Mouse (Mus musculus) olfactory bulb, adult 2 months (tissue): ENCODE results near the gene Entpd1. TPM values are rescaled to one million over a fixed set of nuclear protein-coding genes. Genes with fewer than 3 reads are reported as not detected.

Experiments
- H3K27ac ChIP-seq: fragments of 200-500 bp; 2 replicates; pipeline ENCODE4 v1.5.1; 2012; ENCODE audit warnings: low read depth, low read length; ENCODE audit not compliant: insufficient read depth
- H3K4me1 ChIP-seq: fragments of 200-500 bp; 2 replicates; pipeline ENCODE4 v1.6.1; 2012; ENCODE audit warnings: low read length; ENCODE audit not compliant: control insufficient read depth, insufficient read depth
- H3K4me3 ChIP-seq: fragments of 200-500 bp; 2 replicates; pipeline ENCODE4 v1.5.1; 2012; ENCODE audit warnings: mild to moderate bottlenecking, low read depth, low read length, moderate library complexity; ENCODE audit not compliant: insufficient read depth
- CTCF ChIP-seq: fragments of 200-500 bp; IDR thresholded peaks from 2 replicates; pipeline ENCODE4 v1.5.1; 2012; ENCODE audit warnings: low read depth, mild to moderate bottlenecking, low read length, moderate library complexity; ENCODE audit not compliant: insufficient read depth
- POLR2A ChIP-seq: fragments of 200-500 bp; IDR thresholded peaks from 2 replicates; pipeline ENCODE4 v1.6.1; 2012; ENCODE audit warnings: mild to moderate bottlenecking, low read depth, low read length, moderate library complexity; ENCODE audit not compliant: insufficient read depth
- WGBS: fragments of 180-500 bp; shearing (Covaris S2); methylation state at CpG from one replicate; pipeline ENCODE4 v1.1.7; 2018; 5-methylcytosine and 5-hydroxymethylcytosine counted together
- polyA plus RNA-seq: library from polyadenylated mRNA; stranded (reverse); fragments of >200 nt; gene quantifications from 2 replicates; pipeline ENCODE4 v1.2.4, GENCODE M21; 2012; ENCODE audit warnings: low replicate concordance; ENCODE audit not compliant: missing spikeins, insufficient read depth, insufficient read length

Entpd1 gene
- polyA plus RNA-seq, 1 experiment = not detected

GRCm38 (mm10) chr19:40696116-40696515 lies 84.0 kb downstream of the Entpd1 start:
- Histone ChIP-seq H3K27ac (no peak overlapping the region), H3K4me3 (no peak overlapping the region), H3K4me1 (no peaks in the 10 kb centered on the region)
- TF ChIP-seq CTCF (no peak), POLR2A (no peak)
- WGBS = 68% methylated on average over 6 of the region's 6 CpGs

- no peak overlapping the region for H3K27ac ChIP-seq
- no peak overlapping the region for H3K4me3 ChIP-seq
- H3K4me1 ChIP-seq = peaks cover 4% of the 10 kb centered on the region; the same call in 1 of the 2 replicates
- TF ChIP-seq POLR2A (no peak), CTCF (no peak)
- 75% methylated on average over 13 of the region's 13 CpGs for WGBS
Observed at GRCm38 (mm10) chr19:40698103-40698853, 86.1 kb downstream of the Entpd1 start.

GRCm38 (mm10) chr19:40699816-40700215 lies 87.7 kb downstream of the Entpd1 start:
- Histone ChIP-seq H3K4me3 (no peak overlapping the region), H3K4me1 (peaks cover 4% of the 10 kb centered on the region; the same call in 1 of the 2 replicates), H3K27ac (no peak overlapping the region)
- WGBS = 51% methylated on average over 5 of the region's 5 CpGs
- no peak for TF ChIP-seq POLR2A
- TF ChIP-seq CTCF = no peak

- WGBS = 19% methylated on average over 4 of the region's 4 CpGs
- no peak for TF ChIP-seq CTCF
- no peak for TF ChIP-seq POLR2A
Observed at GRCm38 (mm10) chr19:40702406-40702805, 90.2 kb downstream of the Entpd1 start.

GRCm38 (mm10) chr19:40712889-40713628 lies 100.9 kb downstream of the Entpd1 start:
- 90% methylated on average over 16 of the region's 16 CpGs for WGBS
- no peak overlapping the region for H3K27ac ChIP-seq
- TF ChIP-seq POLR2A (no peak), CTCF (no peak)
- H3K4me3 ChIP-seq = no peak overlapping the region
- H3K4me1 ChIP-seq = peaks cover 6% of the 10 kb centered on the region

More at GRCm38 (mm10) chr19:40702406-40702805, 90.2 kb downstream of the Entpd1 start:
- no peak overlapping the region for H3K27ac ChIP-seq
- no peak overlapping the region for H3K4me3 ChIP-seq
- H3K4me1 ChIP-seq = peaks cover 4% of the 10 kb centered on the region; the same call in 1 of the 2 replicates

- Histone ChIP-seq H3K4me3 (no peak overlapping the region), H3K27ac (no peak overlapping the region), H3K4me1 (peaks cover 8% of the 10 kb centered on the region)
- TF ChIP-seq CTCF = no peak
- TF ChIP-seq POLR2A = no peak
- WGBS = 78% methylated on average over 5 of the region's 5 CpGs
Observed at GRCm38 (mm10) chr19:40714700-40715099, 102.5 kb downstream of the Entpd1 start.

- peaks cover 6% of the 10 kb centered on the region; the same call in 1 of the 2 replicates for H3K4me1 ChIP-seq
- H3K27ac ChIP-seq = no peak overlapping the region
- H3K4me3 ChIP-seq = no peak overlapping the region
- 79% methylated on average over 6 of the region's 6 CpGs for WGBS
- TF ChIP-seq POLR2A (no peak), CTCF (no peak)
Observed at GRCm38 (mm10) chr19:40716981-40717380, 104.8 kb downstream of the Entpd1 start.

- Histone ChIP-seq H3K4me3 (no peak overlapping the region), H3K27ac (no peak overlapping the region), H3K4me1 (peaks cover 14% of the 10 kb centered on the region)
- no peak for TF ChIP-seq CTCF
- no peak for TF ChIP-seq POLR2A
- 57% methylated on average over 11 of the region's 11 CpGs for WGBS
Observed at GRCm38 (mm10) chr19:40719439-40720105, 107.4 kb downstream of the Entpd1 start.

GRCm38 (mm10) chr19:40720381-40720780 lies 108.2 kb downstream of the Entpd1 start:
- H3K4me3 ChIP-seq = no peak overlapping the region
- TF ChIP-seq POLR2A (no peak), CTCF (no peak)
- H3K4me1 ChIP-seq = peaks cover 14% of the 10 kb centered on the region
- WGBS = 82% methylated on average over 12 of the region's 12 CpGs
- H3K27ac ChIP-seq = no peak overlapping the region
